Mouse (Mus musculus) MEL (cell line): Measurements from ENCODE around the gene Trim16.

Experiments
- BHLHE40 ChIP-seq: IDR thresholded peaks from 2 replicates; pipeline ENCODE4 v1.6.1; 2012; ENCODE audit warnings: low read depth, mild to moderate bottlenecking, inconsistent platforms, low read length, improper control_type of control experiment, borderline replicate concordance
- CHD1 ChIP-seq: IDR thresholded peaks from 2 replicates; pipeline ENCODE4 v1.6.1; 2012; ENCODE audit warnings: low read depth, mild to moderate bottlenecking, inconsistent platforms, low read length, improper control_type of control experiment
- CTCF ChIP-seq, 3 experiments: IDR thresholded peaks in 2 of 3; conservative IDR thresholded peaks in 1 of 3; 2 replicates each; pipeline ENCODE4 v1.5.1; 2011 to 2012; ENCODE audit warnings: low read length in 3 of 3, low read depth in 2 of 3, mild to moderate bottlenecking in 2 of 3, improper control_type of control experiment in 1 of 3, inconsistent platforms in 1 of 3, mixed read lengths in 1 of 3, moderate library complexity in 1 of 3; ENCODE audit not compliant: control insufficient read depth in 1 of 3, insufficient read depth in 1 of 3, poor library complexity in 1 of 3, severe bottlenecking in 1 of 3
- E2F4 ChIP-seq: IDR thresholded peaks from 2 replicates; pipeline ENCODE4 v1.6.1; 2011; ENCODE audit warnings: low read depth, low read length, improper control_type of control experiment, borderline replicate concordance
- MAX ChIP-seq: IDR thresholded peaks from 2 replicates; pipeline ENCODE4 v1.6.1; 2011; ENCODE audit warnings: low read length, improper control_type of control experiment
- NELFE ChIP-seq: IDR thresholded peaks from 2 replicates; pipeline ENCODE4 v1.6.1; 2011; ENCODE audit warnings: low read depth, low read length, improper control_type of control experiment
- NRF1 ChIP-seq: IDR thresholded peaks from 2 replicates; pipeline ENCODE4 v1.6.1; 2014; ENCODE audit warnings: low read depth, mild to moderate bottlenecking, inconsistent platforms, low read length, improper control_type of control experiment, moderate library complexity; ENCODE audit not compliant: poor library complexity, insufficient read depth, severe bottlenecking

DNA sequence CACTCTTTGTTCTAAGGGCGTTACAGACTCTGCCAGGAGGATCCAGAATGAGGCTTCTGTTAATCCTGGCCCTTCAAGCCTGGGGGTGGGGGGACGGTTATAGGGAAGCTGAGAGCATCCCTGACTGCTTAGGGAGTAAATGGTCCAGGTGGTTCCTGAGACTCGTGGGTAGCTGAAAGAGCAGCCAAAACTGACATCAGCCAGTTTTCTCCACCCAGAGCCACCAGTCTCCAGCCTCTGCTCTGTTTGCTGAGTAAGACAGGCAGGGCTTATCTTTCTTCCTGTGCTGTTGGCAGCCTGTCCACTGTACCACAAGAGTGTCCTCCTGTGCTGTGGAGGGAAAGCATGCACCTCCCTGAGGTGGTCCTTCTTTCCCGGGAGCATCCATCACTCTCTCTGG is 5.4 kb upstream of the Trim16 start:
- TF ChIP-seq NELFE: no peak
- TF ChIP-seq CHD1: no peak
- no peak for TF ChIP-seq NRF1
- TF ChIP-seq E2F4: no peak
- TF ChIP-seq CTCF (IDR thresholded peaks at IDR 0.05 in 2 of 3, conservative IDR thresholded peaks at IDR 0.05 in 1 of 3; ENCODE audit: control insufficient read depth in 1 of 3, insufficient read depth in 1 of 3, low read depth in 2 of 3, low read length in 3 of 3, poor library complexity in 1 of 3, severe bottlenecking in 1 of 3): no peak
- no peak for TF ChIP-seq BHLHE40
- TF ChIP-seq MAX: no peak; the same call in 1 of the 2 replicates
